Mouse (Mus musculus) lung, adult 2 months (tissue): Measurements from ENCODE around the gene Ltbp4.

ENCODE experiments used
- CTCF ChIP-seq: fragments of 200-500 bp; IDR thresholded peaks from 2 replicates; pipeline ENCODE4 v1.5.1; 2011; ENCODE audit warnings: mild to moderate bottlenecking, low read length, control low read depth; ENCODE audit not compliant: insufficient read depth
- POLR2A ChIP-seq: fragments of 200-500 bp; IDR thresholded peaks from 2 replicates; pipeline ENCODE4 v1.6.1; 2011; ENCODE audit warnings: low read depth, mild to moderate bottlenecking, control low read depth, low read length, borderline replicate concordance; ENCODE audit errors: extremely low read depth

DNA sequence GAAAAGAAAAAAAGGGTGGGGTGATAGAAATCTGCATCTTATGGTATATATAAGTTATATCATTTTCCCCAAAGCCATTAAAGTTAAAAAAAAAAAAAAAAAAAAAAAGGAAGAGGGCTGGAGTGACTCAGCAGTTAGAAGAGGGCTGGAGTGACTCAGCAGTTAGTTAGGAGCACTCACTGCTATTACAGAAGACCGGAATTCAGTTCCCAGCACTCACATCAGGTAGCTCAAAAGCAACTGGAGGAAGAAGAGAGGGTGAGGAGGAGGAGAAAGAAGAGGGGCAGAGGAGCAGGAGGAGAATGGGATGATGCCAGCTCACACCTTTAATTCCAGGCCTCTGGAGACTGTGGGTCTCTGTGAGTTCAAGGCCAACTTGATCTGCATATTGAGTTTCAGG is 45.7 kb upstream of the Ltbp4 start:
- TF ChIP-seq POLR2A (no peak), CTCF (no peak)
